Mouse (Mus musculus) central nervous system, embryonic 18 days (tissue): ENCODE data around the gene Zfp972. TPM values are rescaled to one million over a fixed set of nuclear protein-coding genes. Genes with fewer than 3 reads are reported as not detected.

Experiments used
- polyA plus RNA-seq: library from polyadenylated mRNA; depleted of rRNA; stranded (reverse); fragments of >200 nt; gene quantifications from 2 replicates; pipeline ENCODE4 v1.2.3, GENCODE M21; 2012; rRNA removed

The Zfp972 gene
- polyA plus RNA-seq, result 0.55 and 0.58 TPM in 2 replicates

GRCm38 (mm10) chr2:177925563-177926103 is at the start of gene Zfp972:
TSS of gene Zfp972 (minus strand) at chr2:177925613.

GRCm38 (mm10) chr2:177957145-177957544 is 31.7 kb upstream of the Zfp972 start, which contains the start of gene Gm14326:
TSS of gene Gm14326 (minus strand) at chr2:177957297.

GRCm38 (mm10) chr2:177897046-177897578 is 28.3 kb downstream of the Zfp972 start, which contains the start of gene Gm14327:
TSS of gene Gm14327 (plus strand) at chr2:177897096.

Other genes starting within 250 kb of the Zfp972 start
- 7.9 and 9.6 TPM in 2 replicates for gene Gm14322, start 166.3 kb downstream of the Zfp972 start, polyA plus RNA-seq
- 51.2 and 56.1 TPM in 2 replicates for gene Gm14325, start 85.3 kb downstream of the Zfp972 start, polyA plus RNA-seq
- gene Gm14327, start 28.5 kb downstream of the Zfp972 start, polyA plus RNA-seq, result 2.2 and 2.4 TPM in 2 replicates
- 9.7 and 11.8 TPM in 2 replicates for gene Gm14326, start 31.7 kb upstream of the Zfp972 start, polyA plus RNA-seq
- gene Zfp971, start 97.7 kb upstream of the Zfp972 start, polyA plus RNA-seq, result 6.6 and 8.2 TPM in 2 replicates
- gene Zfp931, start 152.9 kb upstream of the Zfp972 start, polyA plus RNA-seq, result 10.7 and 12.1 TPM in 2 replicates
- gene Phactr3, start 193.4 kb upstream of the Zfp972 start, polyA plus RNA-seq, result 89.9 and 95.0 TPM in 2 replicates